Mouse (Mus musculus): ENCODE results near the gene Edem1. TPM values are rescaled to one million over a fixed set of nuclear protein-coding genes. Genes with fewer than 3 reads are reported as not detected.

The Edem1 gene
- polyA plus RNA-seq (2014; fragmentation: Nextera tagmentation; extraction: Ambion mirVana) = 20.7 and 26.4 TPM in 2 replicates

GRCm38 (mm10) chr6:108828234-108828868 is at the start of gene Edem1:
Edem1 (plus strand) TSS chr6:108828641.
- peak within 1 kb of the TSS; percentile 77 for H3K9ac ChIP-seq (ENCODE audit: low read depth, low read length)
- peak within 1 kb of the TSS; percentile 80 for H3K27ac ChIP-seq (ENCODE audit: low read depth, low read length)
- H3K27me3 ChIP-seq (ENCODE audit: control insufficient read depth, insufficient read depth, low read length) = no peaks in the 10 kb centered on the region
- under 1% methylated on average over 66 of the region's 67 CpGs for WGBS
- peak; percentile 98 for ATAC-seq (ENCODE audit: low FRiP score, low TSS enrichment)
- no peaks in the 10 kb centered on the region for H3K9me3 ChIP-seq (ENCODE audit: control insufficient read depth, low read length)
- H3K4me2 ChIP-seq (replicated peaks; ENCODE audit: low read depth, low read length) = peak within 1 kb of the TSS; percentile 89
- peaks cover 8% of the 10 kb centered on the region; the same call in 1 of the 2 replicates for H3K4me1 ChIP-seq (ENCODE audit: control insufficient read depth, insufficient read depth, low read length)
- peaks cover 4% of the 10 kb centered on the region for H3K36me3 ChIP-seq (ENCODE audit: control insufficient read depth, insufficient read depth, low read length)
- peak within 1 kb of the TSS; percentile 84 for H3K4me3 ChIP-seq (ENCODE audit: low read length)

GRCm38 (mm10) chr6:108781865-108782264 is 46.6 kb upstream of the Edem1 start:
- no peak for ATAC-seq (ENCODE audit: low FRiP score, low TSS enrichment)
- Histone ChIP-seq H3K27me3 (ENCODE audit: control insufficient read depth, insufficient read depth, low read length) (no peaks in the 10 kb centered on the region), H3K36me3 (ENCODE audit: control insufficient read depth, insufficient read depth, low read length) (no peaks in the 10 kb centered on the region), H3K4me2 (replicated peaks; ENCODE audit: low read depth, low read length) (no peak overlapping the region), H3K4me3 (ENCODE audit: low read length) (no peak overlapping the region), H3K27ac (ENCODE audit: low read depth, low read length) (no peak overlapping the region), H3K4me1 (ENCODE audit: control insufficient read depth, insufficient read depth, low read length) (peaks cover 16% of the 10 kb centered on the region), H3K9me3 (ENCODE audit: control insufficient read depth, low read length) (no peaks in the 10 kb centered on the region), H3K9ac (ENCODE audit: low read depth, low read length) (no peak overlapping the region)
- 62% methylated on average over 6 of the region's 6 CpGs for WGBS

- Histone ChIP-seq H3K27me3 (ENCODE audit: control insufficient read depth, insufficient read depth, low read length) (no peaks in the 10 kb centered on the region), H3K27ac (ENCODE audit: low read depth, low read length) (peak within 1 kb of the TSS; percentile 64; the same call in 1 of the 2 replicates), H3K9me3 (ENCODE audit: control insufficient read depth, low read length) (no peaks in the 10 kb centered on the region), H3K4me1 (ENCODE audit: control insufficient read depth, insufficient read depth, low read length) (peaks cover 16% of the 10 kb centered on the region), H3K36me3 (ENCODE audit: control insufficient read depth, insufficient read depth, low read length) (no peaks in the 10 kb centered on the region), H3K4me2 (replicated peaks; ENCODE audit: low read depth, low read length) (peak within 1 kb of the TSS; percentile 75), H3K4me3 (ENCODE audit: low read length) (peak within 1 kb of the TSS; percentile 94), H3K9ac (ENCODE audit: low read depth, low read length) (peak within 1 kb of the TSS; percentile 91)
- ATAC-seq (ENCODE audit: low FRiP score, low TSS enrichment) = peak; percentile 96
- 10% methylated on average over 36 of the region's 36 CpGs for WGBS
Measured at GRCm38 (mm10) chr6:108782526-108783183, 45.8 kb upstream of the Edem1 start, which contains the start of gene Arl8b. Arl8b (plus strand) TSS chr6:108783099.

GRCm38 (mm10) chr6:108783184-108783881 is 45.1 kb upstream of the Edem1 start:
- Histone ChIP-seq H3K9me3 (ENCODE audit: control insufficient read depth, low read length) (no peaks in the 10 kb centered on the region), H3K27ac (ENCODE audit: low read depth, low read length) (peak overlapping the region; percentile 64; the same call in 1 of the 2 replicates), H3K9ac (ENCODE audit: low read depth, low read length) (peak overlapping the region; percentile 91), H3K4me3 (ENCODE audit: low read length) (peak overlapping the region; percentile 94), H3K36me3 (ENCODE audit: control insufficient read depth, insufficient read depth, low read length) (no peaks in the 10 kb centered on the region), H3K4me2 (replicated peaks; ENCODE audit: low read depth, low read length) (peak overlapping the region; percentile 75), H3K4me1 (ENCODE audit: control insufficient read depth, insufficient read depth, low read length) (peaks cover 16% of the 10 kb centered on the region), H3K27me3 (ENCODE audit: control insufficient read depth, insufficient read depth, low read length) (no peaks in the 10 kb centered on the region)
- peak; percentile 68 for ATAC-seq (ENCODE audit: low FRiP score, low TSS enrichment)
- WGBS = under 1% methylated on average over 57 of the region's 57 CpGs

- Histone ChIP-seq H3K9ac (ENCODE audit: low read depth, low read length) (peak overlapping the region; percentile 91), H3K36me3 (ENCODE audit: control insufficient read depth, insufficient read depth, low read length) (no peaks in the 10 kb centered on the region), H3K27ac (ENCODE audit: low read depth, low read length) (no peak overlapping the region), H3K4me1 (ENCODE audit: control insufficient read depth, insufficient read depth, low read length) (peaks cover 16% of the 10 kb centered on the region), H3K4me3 (ENCODE audit: low read length) (peak overlapping the region; percentile 94), H3K4me2 (replicated peaks; ENCODE audit: low read depth, low read length) (peak overlapping the region; percentile 75), H3K27me3 (ENCODE audit: control insufficient read depth, insufficient read depth, low read length) (no peaks in the 10 kb centered on the region), H3K9me3 (ENCODE audit: control insufficient read depth, low read length) (no peaks in the 10 kb centered on the region)
- 15% methylated on average over 11 of the region's 11 CpGs for WGBS
- no peak for ATAC-seq (ENCODE audit: low FRiP score, low TSS enrichment)
Measured at GRCm38 (mm10) chr6:108784056-108784455, 44.4 kb upstream of the Edem1 start.

GRCm38 (mm10) chr6:108784796-108785195 is 43.6 kb upstream of the Edem1 start:
- H3K36me3 ChIP-seq (ENCODE audit: control insufficient read depth, insufficient read depth, low read length) = no peaks in the 10 kb centered on the region
- no peaks in the 10 kb centered on the region for H3K27me3 ChIP-seq (ENCODE audit: control insufficient read depth, insufficient read depth, low read length)
- peak; percentile 18; the same call in 1 of the 2 replicates for ATAC-seq (ENCODE audit: low FRiP score, low TSS enrichment)
- H3K27ac ChIP-seq (ENCODE audit: low read depth, low read length) = no peak overlapping the region
- H3K4me3 ChIP-seq (ENCODE audit: low read length) = peak overlapping the region; percentile 94; the same call in 1 of the 2 replicates
- H3K4me2 ChIP-seq (replicated peaks; ENCODE audit: low read depth, low read length) = peak overlapping the region; percentile 75
- peak overlapping the region; percentile 91; the same call in 1 of the 2 replicates for H3K9ac ChIP-seq (ENCODE audit: low read depth, low read length)
- no peaks in the 10 kb centered on the region for H3K9me3 ChIP-seq (ENCODE audit: control insufficient read depth, low read length)
- peaks cover 16% of the 10 kb centered on the region for H3K4me1 ChIP-seq (ENCODE audit: control insufficient read depth, insufficient read depth, low read length)
- WGBS = 15% methylated on average over 5 of the region's 5 CpGs

- WGBS = 79% methylated on average over 3 of the region's 3 CpGs
- no peak overlapping the region for H3K4me3 ChIP-seq (ENCODE audit: low read length)
- H3K9me3 ChIP-seq (ENCODE audit: control insufficient read depth, low read length) = no peaks in the 10 kb centered on the region
- H3K9ac ChIP-seq (ENCODE audit: low read depth, low read length) = no peak overlapping the region
- no peak for ATAC-seq (ENCODE audit: low FRiP score, low TSS enrichment)
- peaks cover 16% of the 10 kb centered on the region for H3K4me1 ChIP-seq (ENCODE audit: control insufficient read depth, insufficient read depth, low read length)
- no peak overlapping the region for H3K27ac ChIP-seq (ENCODE audit: low read depth, low read length)
- H3K4me2 ChIP-seq (replicated peaks; ENCODE audit: low read depth, low read length) = no peak overlapping the region
- H3K36me3 ChIP-seq (ENCODE audit: control insufficient read depth, insufficient read depth, low read length) = no peaks in the 10 kb centered on the region
- H3K27me3 ChIP-seq (ENCODE audit: control insufficient read depth, insufficient read depth, low read length) = no peaks in the 10 kb centered on the region
Measured at GRCm38 (mm10) chr6:108785551-108785950, 42.9 kb upstream of the Edem1 start.

GRCm38 (mm10) chr6:108791498-108791897 is 36.9 kb upstream of the Edem1 start:
- H3K27ac ChIP-seq (ENCODE audit: low read depth, low read length) = no peak overlapping the region
- no peak overlapping the region for H3K9ac ChIP-seq (ENCODE audit: low read depth, low read length)
- WGBS = 58% methylated on average over 5 of the region's 5 CpGs
- no peaks in the 10 kb centered on the region for H3K36me3 ChIP-seq (ENCODE audit: control insufficient read depth, insufficient read depth, low read length)
- no peaks in the 10 kb centered on the region for H3K4me1 ChIP-seq (ENCODE audit: control insufficient read depth, insufficient read depth, low read length)
- no peak for ATAC-seq (ENCODE audit: low FRiP score, low TSS enrichment)
- H3K9me3 ChIP-seq (ENCODE audit: control insufficient read depth, low read length) = no peaks in the 10 kb centered on the region
- H3K4me2 ChIP-seq (replicated peaks; ENCODE audit: low read depth, low read length) = no peak overlapping the region
- H3K4me3 ChIP-seq (ENCODE audit: low read length) = no peak overlapping the region
- H3K27me3 ChIP-seq (ENCODE audit: control insufficient read depth, insufficient read depth, low read length) = no peaks in the 10 kb centered on the region

Data from kidney, embryonic 14.5 days (tissue).